Comparison of ENCODE assay signal across 15 mouse cellular contexts in the genomic region with DNA sequence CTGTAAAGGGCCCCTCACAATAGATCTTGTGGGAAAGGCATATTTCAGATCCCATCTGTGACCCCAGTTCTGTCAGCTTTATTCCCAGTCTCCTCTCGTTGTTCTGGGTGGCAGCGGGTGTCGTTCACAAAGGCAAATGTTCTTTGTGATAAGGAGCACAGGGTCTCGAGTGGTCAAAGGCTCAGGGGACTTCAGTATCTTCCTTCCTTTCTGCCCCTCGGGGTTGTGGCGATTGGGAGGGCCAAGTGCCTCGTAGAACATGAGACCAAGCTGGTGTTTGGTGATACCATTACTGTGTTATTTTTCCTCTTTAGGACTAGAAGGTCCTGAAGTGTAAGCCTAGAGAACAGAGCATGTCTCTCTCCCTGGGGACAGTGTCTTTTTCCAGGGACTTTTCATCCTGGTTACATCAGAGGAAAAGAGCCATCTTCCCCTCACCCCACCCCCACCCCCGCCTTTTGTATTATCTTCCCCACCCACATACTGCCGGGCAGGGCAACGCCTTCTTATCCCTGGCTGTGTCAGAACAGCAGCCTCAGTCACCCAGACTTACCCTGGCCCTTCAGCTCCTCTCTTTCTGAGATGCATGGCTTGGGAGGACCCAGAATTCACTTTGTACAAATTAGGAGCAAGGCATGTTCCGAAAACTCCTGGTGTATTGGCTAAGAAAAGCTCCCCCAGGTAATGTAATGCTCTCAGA.
DNase-seq lines count a peak whose midpoint lies in the region; ATAC-seq and TF ChIP-seq lines count a peak whose summit lies in the region.
"Had no signal": no experiment of that assay in that cellular context is flagged by ENCODE, and none has a peak within 500 bp of the region (broad histone marks: within the 10 kb centered on the region; RNA-seq: fewer than 3 reads in every experiment).

No protein-coding gene starts in this region.

- ATAC-seq in midbrain, embryonic 15.5 days (replicated peaks), result no peak
- peak; percentile 91 for ATAC-seq in liver, embryonic 11.5 days (replicated peaks; ENCODE audit: low FRiP score)
- no peak for ATAC-seq in kidney, embryonic 16.5 days (ENCODE audit: low FRiP score, low TSS enrichment)
- ATAC-seq: activated CD4-positive, CD25-positive, alpha-beta regulatory T cell, adult 4 months; intestine, embryonic 15.5 days had no signal

- H3K27me3 ChIP-seq in midbrain, embryonic 10.5 days (ENCODE audit: low read depth, poor library complexity, severe bottlenecking), result no peaks in the 10 kb centered on the region
- no peaks in the 10 kb centered on the region for H3K27me3 ChIP-seq in midbrain, embryonic 15.5 days (replicated peaks)
- no peaks in the 10 kb centered on the region for H3K27me3 ChIP-seq in liver, embryonic 11.5 days (replicated peaks; ENCODE audit: control insufficient read depth, insufficient read depth, low read length)
- H3K27me3 ChIP-seq in kidney, embryonic 16.5 days (ENCODE audit: insufficient read depth, low read length), result no peaks in the 10 kb centered on the region
- H3K27me3 ChIP-seq: intestine, embryonic 15.5 days had no signal

- no peak overlapping the region for H3K4me3 ChIP-seq in midbrain, embryonic 10.5 days
- H3K4me3 ChIP-seq in midbrain, embryonic 15.5 days, result no peak overlapping the region
- peak overlapping the region; percentile 47 for H3K4me3 ChIP-seq in liver, embryonic 11.5 days (ENCODE audit: low read depth, low read length)
- no peak overlapping the region for H3K4me3 ChIP-seq in layer of hippocampus, adult 2 months
- H3K4me3 ChIP-seq in kidney, embryonic 16.5 days (ENCODE audit: low read length), result no peak overlapping the region
- H3K4me3 ChIP-seq: intestine, embryonic 15.5 days had no signal

- 66% methylated on average over 11 of the region's 11 CpGs for WGBS in midbrain, embryonic 10.5 days
- 57% methylated on average over 11 of the region's 11 CpGs for WGBS in midbrain, embryonic 15.5 days
- 35% methylated on average over 11 of the region's 11 CpGs for WGBS in liver, embryonic 11.5 days
- 52% methylated on average over 11 of the region's 11 CpGs for WGBS in kidney, embryonic 16.5 days

- H3K9ac ChIP-seq in midbrain, embryonic 15.5 days, result no peak overlapping the region
- H3K9ac ChIP-seq in liver, embryonic 11.5 days (ENCODE audit: low read depth, low read length), result peak overlapping the region; percentile 54
- no peak overlapping the region for H3K9ac ChIP-seq in kidney, embryonic 16.5 days (replicated peaks; ENCODE audit: low read length)
- H3K9ac ChIP-seq: intestine, embryonic 15.5 days had no signal

- peak overlapping the region; percentile 34 for H3K27ac ChIP-seq in midbrain, embryonic 10.5 days (replicated peaks)
- H3K27ac ChIP-seq in midbrain, embryonic 15.5 days, result no peak overlapping the region
- peak overlapping the region; percentile 92 for H3K27ac ChIP-seq in liver, embryonic 11.5 days (ENCODE audit: low read depth, low read length)
- H3K27ac ChIP-seq in layer of hippocampus, adult 2 months, result no peak overlapping the region
- no peak overlapping the region for H3K27ac ChIP-seq in kidney, embryonic 16.5 days (ENCODE audit: low read length)
- H3K27ac ChIP-seq: intestine, embryonic 15.5 days; kidney, postnatal 0 days had no signal

- TF ChIP-seq CTCF in layer of hippocampus, adult 2 months (conservative IDR thresholded peaks at IDR 0.05), result no peak

- no peak for DNase-seq in midbrain, embryonic 10.5 days (ENCODE audit: low spot score)
- peak; percentile 57 for DNase-seq in R1 (ENCODE audit: low read depth, low spot score)
- peak; percentile 47 for DNase-seq in liver, embryonic 11.5 days (ENCODE audit: low spot score)
- no peak for DNase-seq in gastrocnemius, adult 18-20 months (ENCODE audit: low spot score)
- DNase-seq in layer of hippocampus, adult 2 months (ENCODE audit: low spot score in 2 of 2), result no peak
- DNase-seq: adrenal gland, postnatal 36 days; cerebellum, adult 11-12 months; lung, adult 2 months; right cerebral cortex, adult 18-20 months; thymus, adult 2 months had no signal

- peaks cover 100% of the 10 kb centered on the region for H3K36me3 ChIP-seq in midbrain, embryonic 10.5 days
- 0 out of 2 replicates have a peak, but pooled peaks cover 8% of the 10 kb centered on the region for H3K36me3 ChIP-seq in midbrain, embryonic 15.5 days (replicated peaks)
- H3K36me3 ChIP-seq in liver, embryonic 11.5 days (ENCODE audit: control insufficient read depth, insufficient read depth, low read length), result peaks cover 54% of the 10 kb centered on the region
- peaks cover 50% of the 10 kb centered on the region for H3K36me3 ChIP-seq in kidney, embryonic 16.5 days (ENCODE audit: insufficient read depth, low read length)

- H3K4me2 ChIP-seq in midbrain, embryonic 15.5 days, result no peak overlapping the region
- peak overlapping the region; percentile 77 for H3K4me2 ChIP-seq in liver, embryonic 11.5 days
- no peak overlapping the region for H3K4me2 ChIP-seq in kidney, embryonic 16.5 days (replicated peaks; ENCODE audit: low read depth, low read length)
- H3K4me2 ChIP-seq: intestine, embryonic 15.5 days had no signal

- peaks cover 10% of the 10 kb centered on the region for H3K4me1 ChIP-seq in midbrain, embryonic 10.5 days
- no peaks in the 10 kb centered on the region for H3K4me1 ChIP-seq in midbrain, embryonic 15.5 days
- H3K4me1 ChIP-seq in liver, embryonic 11.5 days (replicated peaks; ENCODE audit: control insufficient read depth, insufficient read depth, low read length), result peaks cover 34% of the 10 kb centered on the region
- no peaks in the 10 kb centered on the region for H3K4me1 ChIP-seq in kidney, embryonic 16.5 days (ENCODE audit: insufficient read depth, low read length)
- H3K4me1 ChIP-seq: intestine, embryonic 15.5 days had no signal

- peaks cover 5% of the 10 kb centered on the region; the same call in 1 of the 2 replicates for H3K9me3 ChIP-seq in midbrain, embryonic 10.5 days (replicated peaks)
- no peaks in the 10 kb centered on the region for H3K9me3 ChIP-seq in midbrain, embryonic 15.5 days
- peaks cover 3% of the 10 kb centered on the region; the same call in 1 of the 2 replicates for H3K9me3 ChIP-seq in liver, embryonic 11.5 days (ENCODE audit: control insufficient read depth, low read length)
- peaks cover 4% of the 10 kb centered on the region; the same call in 1 of the 2 replicates for H3K9me3 ChIP-seq in kidney, embryonic 16.5 days (ENCODE audit: low read length)
- H3K9me3 ChIP-seq: intestine, embryonic 15.5 days had no signal

Comparison
In these comparisons a context has a peak if more than half of its experiments do, and no peak if none do; other contexts are left out.
1. H3K27ac ChIP-seq: peak in midbrain, embryonic 10.5 days (single experiment) and liver, embryonic 11.5 days (single experiment); none in midbrain, embryonic 15.5 days (single experiment), layer of hippocampus, adult 2 months (single experiment) and kidney, embryonic 16.5 days (single experiment).
2. DNase-seq: peak in R1 (single experiment) and liver, embryonic 11.5 days (single experiment); none in midbrain, embryonic 10.5 days (single experiment), gastrocnemius, adult 18-20 months (single experiment) and layer of hippocampus, adult 2 months (0 of 2).